Mouse (Mus musculus): ENCODE measurements at regions not wholly inside any gene's neighbourhood (a gene's known extent, or its start where the extent isn't known, plus 50 kb on each side); places are given as distances from the start of the nearest gene placed in this dataset.

DNA sequence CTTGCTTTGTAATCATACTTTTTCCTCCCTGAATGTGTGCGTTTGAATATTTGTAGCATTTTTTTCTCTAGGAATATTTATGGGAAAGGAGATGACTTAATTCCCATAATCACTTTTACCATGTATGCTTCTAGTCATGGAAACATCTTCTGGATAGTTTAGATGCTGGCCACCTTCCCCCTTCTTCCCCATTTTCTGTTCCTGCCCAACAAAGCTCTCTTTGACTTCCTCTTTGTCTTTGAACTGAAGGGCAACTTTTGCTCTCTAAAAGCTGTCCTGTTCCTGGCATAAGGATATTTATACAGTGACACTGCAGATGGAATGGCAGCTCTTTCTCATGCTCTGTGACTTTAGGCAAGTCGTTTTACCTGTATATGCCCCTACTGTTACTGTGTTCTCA, 370.2 kb upstream of the Pkn2 start:
- no peak overlapping the region for H3K27ac ChIP-seq (ENCODE audit: low read depth, low read length)
- no peaks in the 10 kb centered on the region for H3K9me3 ChIP-seq (ENCODE audit: control insufficient read depth, low read length)
- ATAC-seq (ENCODE audit: low FRiP score) (no peak), DNase-seq (ENCODE audit: low spot score) (no peak)
- no peaks in the 10 kb centered on the region for H3K4me1 ChIP-seq (replicated peaks; ENCODE audit: control insufficient read depth, insufficient read depth, low read length)
- H3K27me3 ChIP-seq (ENCODE audit: control insufficient read depth, insufficient read depth, low read length) = no peaks in the 10 kb centered on the region
- H3K4me2 ChIP-seq (replicated peaks; ENCODE audit: low read depth, low read length) = no peak overlapping the region
- H3K36me3 ChIP-seq (ENCODE audit: control insufficient read depth, insufficient read depth, low read length) = no peaks in the 10 kb centered on the region
- H3K4me3 ChIP-seq (ENCODE audit: low read depth, low read length) = no peak overlapping the region
- H3K9ac ChIP-seq (ENCODE audit: low read depth, low read length) = no peak overlapping the region
- WGBS = 88% methylated on average over 2 of the region's 2 CpGs

GRCm38 (mm10) chr3:143242691-143243090, 360.9 kb upstream of the Pkn2 start:
- Histone ChIP-seq H3K9me3 (ENCODE audit: control insufficient read depth, low read length) (no peaks in the 10 kb centered on the region), H3K4me3 (ENCODE audit: low read depth, low read length) (no peak overlapping the region), H3K27ac (ENCODE audit: low read depth, low read length) (no peak overlapping the region), H3K4me1 (replicated peaks; ENCODE audit: control insufficient read depth, insufficient read depth, low read length) (no peaks in the 10 kb centered on the region), H3K9ac (ENCODE audit: low read depth, low read length) (no peak overlapping the region), H3K36me3 (ENCODE audit: control insufficient read depth, insufficient read depth, low read length) (no peaks in the 10 kb centered on the region), H3K27me3 (ENCODE audit: control insufficient read depth, insufficient read depth, low read length) (no peaks in the 10 kb centered on the region), H3K4me2 (replicated peaks; ENCODE audit: low read depth, low read length) (no peak overlapping the region)
- DNase-seq (ENCODE audit: low spot score) (no peak), ATAC-seq (ENCODE audit: low FRiP score) (no peak)
- WGBS = 81% methylated on average over 4 of the region's 4 CpGs

GRCm38 (mm10) chr3:143240545-143241383, 359.0 kb upstream of the Pkn2 start:
- Histone ChIP-seq H3K27ac (ENCODE audit: low read depth, low read length) (no peak overlapping the region), H3K36me3 (ENCODE audit: control insufficient read depth, insufficient read depth, low read length) (no peaks in the 10 kb centered on the region), H3K4me1 (replicated peaks; ENCODE audit: control insufficient read depth, insufficient read depth, low read length) (no peaks in the 10 kb centered on the region), H3K9ac (ENCODE audit: low read depth, low read length) (no peak overlapping the region), H3K4me3 (ENCODE audit: low read depth, low read length) (no peak overlapping the region), H3K9me3 (ENCODE audit: control insufficient read depth, low read length) (no peaks in the 10 kb centered on the region), H3K27me3 (ENCODE audit: control insufficient read depth, insufficient read depth, low read length) (no peaks in the 10 kb centered on the region), H3K4me2 (replicated peaks; ENCODE audit: low read depth, low read length) (no peak overlapping the region)
- peak; percentile 35 for DNase-seq (ENCODE audit: low spot score)
- no peak for ATAC-seq (ENCODE audit: low FRiP score)
- WGBS = 82% methylated on average over 7 of the region's 7 CpGs

GRCm38 (mm10) chr3:143238546-143238945, 356.7 kb upstream of the Pkn2 start:
- Histone ChIP-seq H3K4me3 (ENCODE audit: low read depth, low read length) (no peak overlapping the region), H3K27me3 (ENCODE audit: control insufficient read depth, insufficient read depth, low read length) (no peaks in the 10 kb centered on the region), H3K4me2 (replicated peaks; ENCODE audit: low read depth, low read length) (no peak overlapping the region), H3K9ac (ENCODE audit: low read depth, low read length) (no peak overlapping the region), H3K9me3 (ENCODE audit: control insufficient read depth, low read length) (no peaks in the 10 kb centered on the region), H3K4me1 (replicated peaks; ENCODE audit: control insufficient read depth, insufficient read depth, low read length) (no peaks in the 10 kb centered on the region), H3K27ac (ENCODE audit: low read depth, low read length) (no peak overlapping the region), H3K36me3 (ENCODE audit: control insufficient read depth, insufficient read depth, low read length) (no peaks in the 10 kb centered on the region)
- ATAC-seq (ENCODE audit: low FRiP score) = no peak
- no peak for DNase-seq (ENCODE audit: low spot score)
- WGBS = 85% methylated on average over 6 of the region's 6 CpGs

GRCm38 (mm10) chr3:143223999-143224729, 342.4 kb upstream of the Pkn2 start:
- ATAC-seq (ENCODE audit: low FRiP score) = no peak
- no peaks in the 10 kb centered on the region for H3K27me3 ChIP-seq (ENCODE audit: control insufficient read depth, insufficient read depth, low read length)
- no peaks in the 10 kb centered on the region for H3K4me1 ChIP-seq (replicated peaks; ENCODE audit: control insufficient read depth, insufficient read depth, low read length)
- H3K4me3 ChIP-seq (ENCODE audit: low read depth, low read length) = no peak overlapping the region
- H3K9ac ChIP-seq (ENCODE audit: low read depth, low read length) = no peak overlapping the region
- H3K36me3 ChIP-seq (ENCODE audit: control insufficient read depth, insufficient read depth, low read length) = no peaks in the 10 kb centered on the region
- no peak overlapping the region for H3K27ac ChIP-seq (ENCODE audit: low read depth, low read length)
- H3K4me2 ChIP-seq (replicated peaks; ENCODE audit: low read depth, low read length) = no peak overlapping the region
- whole genome bisulfite sequencing = 87% methylated on average over 6 of the region's 6 CpGs
- no peak for DNase-seq (ENCODE audit: low spot score)
- H3K9me3 ChIP-seq (ENCODE audit: control insufficient read depth, low read length) = no peaks in the 10 kb centered on the region

DNA sequence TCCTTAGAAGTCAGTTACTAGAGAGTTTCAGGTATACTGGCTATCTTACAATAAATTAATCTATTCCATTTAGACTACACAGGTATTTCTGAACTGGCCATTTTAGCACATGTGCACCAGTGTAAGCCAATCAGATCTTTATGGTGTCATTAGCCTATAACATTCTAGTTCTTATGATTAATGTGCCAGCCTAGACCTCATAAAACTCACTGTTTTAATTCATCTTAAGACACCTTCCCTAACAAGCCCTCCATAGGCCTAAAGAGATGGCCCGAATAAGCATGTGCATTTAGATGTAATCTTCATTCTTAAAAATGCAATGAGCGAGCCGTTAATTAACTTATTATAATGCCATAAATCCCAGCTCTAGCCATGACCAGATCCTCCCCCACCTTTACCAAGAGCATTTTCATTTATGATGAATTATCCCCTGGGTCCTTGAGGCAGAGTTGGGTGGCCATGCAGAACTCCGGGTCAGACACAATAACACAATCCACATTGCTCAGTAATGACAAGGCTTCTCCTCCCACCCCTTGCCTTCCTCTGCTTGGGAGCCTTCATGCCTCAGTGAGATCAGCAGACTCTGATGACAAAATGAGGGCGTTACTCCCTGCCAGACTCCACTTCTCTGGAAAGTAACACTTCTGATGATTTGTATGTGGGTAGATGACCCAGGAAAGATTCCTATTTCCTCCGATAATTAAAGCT, 311.6 kb upstream of the Pkn2 start:
- Histone ChIP-seq H3K4me3 (ENCODE audit: low read depth, low read length) (no peak overlapping the region), H3K4me2 (replicated peaks; ENCODE audit: low read depth, low read length) (no peak overlapping the region), H3K4me1 (replicated peaks; ENCODE audit: control insufficient read depth, insufficient read depth, low read length) (no peaks in the 10 kb centered on the region), H3K9me3 (ENCODE audit: control insufficient read depth, low read length) (no peaks in the 10 kb centered on the region), H3K27ac (ENCODE audit: low read depth, low read length) (no peak overlapping the region), H3K27me3 (ENCODE audit: control insufficient read depth, insufficient read depth, low read length) (no peaks in the 10 kb centered on the region), H3K36me3 (ENCODE audit: control insufficient read depth, insufficient read depth, low read length) (no peaks in the 10 kb centered on the region), H3K9ac (ENCODE audit: low read depth, low read length) (no peak overlapping the region)
- 75% methylated on average over 6 of the region's 6 CpGs for WGBS
- DNase-seq (ENCODE audit: low spot score) (no peak), ATAC-seq (ENCODE audit: low FRiP score) (peak; percentile 56; the same call in 1 of the 2 replicates)

DNA sequence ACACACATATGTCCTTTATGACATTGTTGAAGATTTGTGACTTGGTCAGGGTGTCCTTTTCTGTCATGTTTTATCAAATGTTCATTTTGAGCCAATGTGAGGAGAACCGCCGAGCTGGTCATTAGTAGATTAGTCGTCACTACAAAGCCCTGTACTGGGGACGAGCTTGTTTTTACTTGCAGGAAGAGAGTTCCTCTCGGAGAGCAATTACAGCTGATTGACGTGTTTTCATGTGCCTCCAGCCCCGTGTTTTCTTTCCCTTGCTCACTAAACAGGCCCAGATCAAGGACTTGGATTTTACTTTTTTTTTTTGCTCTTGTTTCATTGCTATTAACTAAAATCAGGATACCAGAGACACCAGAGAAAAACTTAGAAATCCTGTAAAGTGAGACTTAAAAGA, 307.1 kb upstream of the Pkn2 start:
- no peaks in the 10 kb centered on the region for H3K9me3 ChIP-seq (ENCODE audit: control insufficient read depth, low read length)
- no peak overlapping the region for H3K4me3 ChIP-seq (ENCODE audit: low read depth, low read length)
- no peaks in the 10 kb centered on the region for H3K27me3 ChIP-seq (ENCODE audit: control insufficient read depth, insufficient read depth, low read length)
- ATAC-seq (ENCODE audit: low FRiP score) = no peak
- H3K9ac ChIP-seq (ENCODE audit: low read depth, low read length) = no peak overlapping the region
- no peaks in the 10 kb centered on the region for H3K4me1 ChIP-seq (replicated peaks; ENCODE audit: control insufficient read depth, insufficient read depth, low read length)
- H3K4me2 ChIP-seq (replicated peaks; ENCODE audit: low read depth, low read length) = no peak overlapping the region
- no peaks in the 10 kb centered on the region for H3K36me3 ChIP-seq (ENCODE audit: control insufficient read depth, insufficient read depth, low read length)
- no peak overlapping the region for H3K27ac ChIP-seq (ENCODE audit: low read depth, low read length)
- no peak for DNase-seq (ENCODE audit: low spot score)
- WGBS = 46% methylated on average over 7 of the region's 7 CpGs

GRCm38 (mm10) chr3:143173971-143174370, 292.2 kb upstream of the Pkn2 start:
- H3K4me1 ChIP-seq (replicated peaks; ENCODE audit: control insufficient read depth, insufficient read depth, low read length) = no peaks in the 10 kb centered on the region
- no peak overlapping the region for H3K9ac ChIP-seq (ENCODE audit: low read depth, low read length)
- no peak overlapping the region for H3K27ac ChIP-seq (ENCODE audit: low read depth, low read length)
- no peak overlapping the region for H3K4me2 ChIP-seq (replicated peaks; ENCODE audit: low read depth, low read length)
- no peak overlapping the region for H3K4me3 ChIP-seq (ENCODE audit: low read depth, low read length)
- no peak for ATAC-seq (ENCODE audit: low FRiP score)
- DNase-seq (ENCODE audit: low spot score) = no peak
- no peaks in the 10 kb centered on the region for H3K9me3 ChIP-seq (ENCODE audit: control insufficient read depth, low read length)
- H3K36me3 ChIP-seq (ENCODE audit: control insufficient read depth, insufficient read depth, low read length) = no peaks in the 10 kb centered on the region
- H3K27me3 ChIP-seq (ENCODE audit: control insufficient read depth, insufficient read depth, low read length) = no peaks in the 10 kb centered on the region
- 90% methylated on average over 4 of the region's 4 CpGs for WGBS

All from hindbrain, embryonic 11.5 days (tissue).